Mouse (Mus musculus): ENCODE measurements at regions not wholly inside any gene's neighbourhood (a gene's known extent, or its start where the extent isn't known, plus 50 kb on each side); places are given as distances from the start of the nearest gene placed in this dataset.
"Not testable (repeated sequence)": the region's sequence is repeated elsewhere in the genome, so short reads cannot be mapped to it uniquely, and the experiment has no call there.

GRCm38 (mm10) chr2:63580489-63581139 lies 396.5 kb upstream of the Kcnh7 start:
- no peak for DNase-seq

GRCm38 (mm10) chr2:63575172-63575571 lies 391.1 kb upstream of the Kcnh7 start:
- DNase-seq = no peak

- no peak for DNase-seq
Observed at GRCm38 (mm10) chr2:63574008-63574703, 390.1 kb upstream of the Kcnh7 start.

GRCm38 (mm10) chr2:63573015-63573807 lies 389.1 kb upstream of the Kcnh7 start:
- DNase-seq = no peak

GRCm38 (mm10) chr2:63556858-63557419 lies 372.9 kb upstream of the Kcnh7 start:
- no peak for DNase-seq

GRCm38 (mm10) chr2:63541836-63542235 lies 357.7 kb upstream of the Kcnh7 start:
- not testable (repeated sequence) for DNase-seq

- no peak for DNase-seq
Observed at GRCm38 (mm10) chr2:63518534-63518933, 334.4 kb upstream of the Kcnh7 start.

- DNase-seq = no peak
Observed at GRCm38 (mm10) chr2:63513554-63514226, 329.6 kb upstream of the Kcnh7 start.

- DNase-seq = no peak
Observed at GRCm38 (mm10) chr2:63503939-63504338, 319.9 kb upstream of the Kcnh7 start.

- DNase-seq = no peak
Observed at GRCm38 (mm10) chr2:63476411-63476810, 292.3 kb upstream of the Kcnh7 start.

GRCm38 (mm10) chr2:63475255-63475654 lies 291.2 kb upstream of the Kcnh7 start:
- no peak for DNase-seq

GRCm38 (mm10) chr2:63473699-63474098 lies 289.6 kb upstream of the Kcnh7 start:
- peak in 1 of 2 experiments; percentile 4 for DNase-seq

- no peak for DNase-seq
Observed at GRCm38 (mm10) chr2:63472248-63472647, 288.2 kb upstream of the Kcnh7 start.

GRCm38 (mm10) chr2:63459112-63459511 lies 275.0 kb upstream of the Kcnh7 start:
- no peak for DNase-seq

GRCm38 (mm10) chr2:63454263-63455011 lies 270.4 kb upstream of the Kcnh7 start:
- DNase-seq = no peak

GRCm38 (mm10) chr2:63452891-63453290 lies 268.8 kb upstream of the Kcnh7 start:
- DNase-seq = no peak

- no peak for DNase-seq
Observed at GRCm38 (mm10) chr2:63452164-63452563, 268.1 kb upstream of the Kcnh7 start.

- DNase-seq = no peak
Observed at GRCm38 (mm10) chr2:63434327-63434726, 250.2 kb upstream of the Kcnh7 start.

GRCm38 (mm10) chr2:63405405-63405804 lies 221.3 kb upstream of the Kcnh7 start:
- no peak for DNase-seq

Data from lung, adult 18-20 months (tissue).